ENCODE assay signal across 8 mouse cellular contexts in genomic region chr12:85475232-85475919, GRCm38 (mm10). TPM values are rescaled to one million over a fixed set of nuclear protein-coding genes. Genes with fewer than 3 reads are reported as not detected.
DNase-seq lines count a peak whose midpoint lies in the region; ATAC-seq and TF ChIP-seq lines count a peak whose summit lies in the region.

No protein-coding gene starts in this region.

- peak overlapping the region; percentile 69 for H3K4me3 ChIP-seq in liver, embryonic 13.5 days (replicated peaks)
- no peak overlapping the region for H3K4me3 ChIP-seq in thymus, adult 2 months (ENCODE audit: control insufficient read depth, insufficient read depth, low read length)

- peak overlapping the region; percentile 69; the same call in 1 of the 2 replicates for H3K9ac ChIP-seq in liver, embryonic 13.5 days

- WGBS in liver, embryonic 13.5 days (ENCODE audit: insufficient replicate concordance) = 19% methylated on average over 14 of the region's 16 CpGs
- 58% methylated on average over 16 of the region's 16 CpGs for WGBS in thymus, adult 2 months

- peaks cover 76% of the 10 kb centered on the region for H3K27me3 ChIP-seq in liver, embryonic 13.5 days
- H3K27me3 ChIP-seq in thymus, adult 2 months (ENCODE audit: control insufficient read depth, insufficient read depth, low read length) = peaks cover 11% of the 10 kb centered on the region

- no peaks in the 10 kb centered on the region for H3K36me3 ChIP-seq in liver, embryonic 13.5 days
- no peaks in the 10 kb centered on the region for H3K36me3 ChIP-seq in thymus, adult 2 months (ENCODE audit: control insufficient read depth, insufficient read depth, low read length)

- H3K27ac ChIP-seq in liver, embryonic 13.5 days = no peak overlapping the region
- H3K27ac ChIP-seq in thymus, adult 2 months (ENCODE audit: control insufficient read depth, insufficient read depth, low read length) = no peak overlapping the region

- no peaks in the 10 kb centered on the region for H3K9me3 ChIP-seq in liver, embryonic 13.5 days (replicated peaks)

- TF ChIP-seq CTCF in thymus, adult 2 months (IDR thresholded peaks at IDR 0.05; ENCODE audit: borderline replicate concordance, control insufficient read depth, extremely low read depth, insufficient read depth, low read length, poor library complexity) = no peak

- ATAC-seq in liver, embryonic 13.5 days (ENCODE audit: low read depth) = no peak

- peak overlapping the region; percentile 97 for H3K4me2 ChIP-seq in liver, embryonic 13.5 days

- DNase-seq in adrenal gland, adult (ENCODE audit: inconsistent age in 2 of 2, low spot score in 1 of 2) = peak; percentile 9 to 58
- DNase-seq in adrenal gland, postnatal 4 days (ENCODE audit: low spot score in 2 of 2) = no peak
- peak; percentile 20 for DNase-seq in right cerebral cortex, adult 18-20 months
- no peak for DNase-seq in right cerebral cortex, postnatal 10 days (ENCODE audit: low spot score in 2 of 2)
- no peak for DNase-seq in liver, embryonic 13.5 days
- DNase-seq in natural killer cell, adult 2 months (ENCODE audit: low spot score in 2 of 2) = no peak
- DNase-seq in adrenal gland, postnatal 25 days = no peak
- DNase-seq in thymus, adult 2 months = no peak

- no peak for TF ChIP-seq POLR2A in thymus, adult 2 months (IDR thresholded peaks at IDR 0.05; ENCODE audit: control insufficient read depth, extremely low read depth, insufficient read depth, low read length, poor library complexity)

- H3K4me1 ChIP-seq in liver, embryonic 13.5 days (replicated peaks) = peaks cover 70% of the 10 kb centered on the region
- H3K4me1 ChIP-seq in thymus, adult 2 months (replicated peaks; ENCODE audit: control insufficient read depth, insufficient read depth, low read length) = peaks cover 20% of the 10 kb centered on the region

RNA-seq across cellular contexts. Expression of gene Fos, which starts 1.7 kb away (rescaled TPM):
- total RNA-seq in adrenal gland, postnatal 4 days (2021) = 1 to 10 TPM; 6.5 to 8.3 TPM
- 1.5 and 1.7 TPM in 2 replicates for polyA plus RNA-seq in liver, embryonic 13.5 days (2015; fragmentation: Nextera tagmentation; extraction: Ambion mirVana)
- total RNA-seq in adrenal gland, postnatal 25 days (2021) = 1.9 and 2.0 TPM in 2 replicates
- 12.1 and 12.6 TPM in 2 replicates for polyA plus RNA-seq in thymus, adult 2 months (2012; rRNA removed)

Comparison
In these comparisons a context has a peak if more than half of its experiments do, and no peak if none do; other contexts are left out.
1. DNase-seq: peak in adrenal gland, adult (2 of 2) and right cerebral cortex, adult 18-20 months (single experiment); none in adrenal gland, postnatal 4 days (0 of 2), right cerebral cortex, postnatal 10 days (0 of 2), liver, embryonic 13.5 days (single experiment), natural killer cell, adult 2 months (0 of 2), adrenal gland, postnatal 25 days (single experiment) and thymus, adult 2 months (single experiment).